Mouse (Mus musculus): ENCODE results near the gene Kifap3.
"Not testable (repeated sequence)": the region's sequence is repeated elsewhere in the genome, so short reads cannot be mapped to it uniquely, and the experiment has no call there.

- TF ChIP-seq CTCF (IDR thresholded peaks at IDR 0.05; ENCODE audit: borderline replicate concordance, extremely low read depth, insufficient read depth, insufficient read length); POLR2A (IDR thresholded peaks at IDR 0.05; ENCODE audit: borderline replicate concordance, extremely low read depth, insufficient read depth, insufficient read length, poor library complexity, severe bottlenecking): not testable (repeated sequence)
Measured at GRCm38 (mm10) chr1:163838482-163838881, 59.1 kb downstream of the Kifap3 start.

Data from brain, embryonic 14.5 days (tissue).